Mouse (Mus musculus) effector memory CD4-positive, alpha-beta T cell, adult 5 months (primary cell): Measurements from ENCODE around the gene Rfx5. TPM values are rescaled to one million over a fixed set of nuclear protein-coding genes. Genes with fewer than 3 reads are reported as not detected.

Experiments
- polyA plus RNA-seq: library from polyadenylated mRNA; unstranded; fragments of 100-300 nt; shearing (Covaris generic); gene quantifications from one replicate; pipeline ENCODE4 v1.2.1, GENCODE M21; 2017

Gene Rfx5
- polyA plus RNA-seq: 11.2 TPM

GRCm38 (mm10) chr3:94953764-94954616 is at the start of gene Rfx5:
Rfx5 (plus strand) TSS chr3:94954075.

DNA sequence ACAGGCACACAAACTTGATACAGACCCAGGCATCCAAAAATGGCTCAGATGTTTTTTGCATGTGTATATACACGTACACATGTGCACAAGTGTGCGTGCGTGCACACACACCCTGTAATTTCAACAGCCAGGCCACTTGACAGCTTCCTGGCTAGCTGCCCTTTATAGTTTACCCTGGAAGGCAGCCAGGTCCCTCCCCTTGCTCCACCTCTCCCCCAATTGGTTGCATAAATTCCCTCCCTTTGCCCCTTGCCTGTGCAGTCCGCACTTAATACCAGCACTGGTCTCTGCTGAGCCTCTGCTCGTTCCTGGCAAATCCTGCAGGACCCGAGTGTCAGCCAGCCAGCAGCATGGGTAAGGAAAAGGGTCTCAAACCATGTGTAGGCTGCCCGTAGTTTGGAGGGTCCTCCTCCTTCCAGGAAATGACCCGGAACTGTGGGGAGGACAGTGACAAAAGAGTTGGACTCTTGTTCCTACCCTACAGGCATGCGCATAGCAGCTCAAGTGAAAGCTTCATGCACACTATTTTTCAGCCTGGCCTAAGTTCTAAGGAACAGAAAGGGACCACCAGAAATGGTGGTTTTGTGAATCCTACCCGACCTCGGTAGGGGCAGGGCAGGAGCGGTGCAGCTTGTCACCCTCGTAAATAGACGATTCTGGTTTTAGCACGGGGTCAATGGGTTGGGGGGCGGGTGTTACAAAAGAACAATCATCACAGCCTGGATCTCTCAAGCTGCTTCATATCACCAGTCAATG is 20.9 kb upstream of the Rfx5 start, which contains the start of gene Selenbp1:
Gene Selenbp1 (plus strand): TSS at position 248 of the 756 bp plus-strand sequence.

GRCm38 (mm10) chr3:94974528-94975422 is 20.9 kb downstream of the Rfx5 start, which contains the start of gene Pi4kb:
Pi4kb (plus strand) TSS chr3:94974731.

Other genes with a start within 250 kb of the Rfx5 start
- gene Cgn, start 167.6 kb upstream of the Rfx5 start, polyA plus RNA-seq: 0.17 TPM
- 16.5 TPM for gene Pogz, start 116.5 kb upstream of the Rfx5 start, polyA plus RNA-seq
- gene Psmb4, start 67.1 kb upstream of the Rfx5 start, polyA plus RNA-seq: 249 TPM
- gene Selenbp1, start 21.0 kb upstream of the Rfx5 start, polyA plus RNA-seq: not detected
- gene Pi4kb, start 20.7 kb downstream of the Rfx5 start, polyA plus RNA-seq: 17.0 TPM
- 52.1 TPM for gene Zfp687, start 61.4 kb downstream of the Rfx5 start, polyA plus RNA-seq
- 264 TPM for gene Psmd4, start 88.5 kb downstream of the Rfx5 start, polyA plus RNA-seq
- 34.8 TPM for gene Pip5k1a, start 152.9 kb downstream of the Rfx5 start, polyA plus RNA-seq
- 81.8 TPM for gene Vps72, start 156.9 kb downstream of the Rfx5 start, polyA plus RNA-seq
- 0.66 TPM for gene Tmod4, start 170.4 kb downstream of the Rfx5 start, polyA plus RNA-seq
- gene Scnm1, start 179.9 kb downstream of the Rfx5 start, polyA plus RNA-seq: 70.8 TPM
- 26.1 TPM for gene Lysmd1, start 180.0 kb downstream of the Rfx5 start, polyA plus RNA-seq
- 199 TPM for gene Tnfaip8l2, start 188.3 kb downstream of the Rfx5 start, polyA plus RNA-seq
- gene Sema6c, start 206.4 kb downstream of the Rfx5 start, polyA plus RNA-seq: 1.1 TPM